Mouse (Mus musculus) heart, postnatal 0 days (tissue): ENCODE measurements around the gene Lama4. TPM values are rescaled to one million over a fixed set of nuclear protein-coding genes. Genes with fewer than 3 reads are reported as not detected.

Experiments used
- ATAC-seq: fragments of 200-750 bp; cut with Nextera tagmentation; 2 replicates; pipeline ENCODE4 v1.8.0; 2017; ENCODE audit warnings: low read depth, moderate number of reproducible peaks, moderate library complexity; ENCODE audit not compliant: insufficient read depth
- DNase-seq: peaks from one replicate; pipeline ENCODE4 v3.0.0-alpha.2; 2016; ENCODE audit warnings: low spot score
- H3K27ac ChIP-seq: fragments of 300-500 bp; sonication (generic); 2 replicates; pipeline ENCODE4 v1.5.1; 2014; ENCODE audit warnings: low read depth, mild to moderate bottlenecking
- H3K27me3 ChIP-seq: fragments of 300-500 bp; sonication (generic); 2 replicates; pipeline ENCODE4 v1.6.1; 2014; ENCODE audit warnings: low read length, mixed read lengths; ENCODE audit not compliant: control insufficient read depth, insufficient read depth
- H3K36me3 ChIP-seq: fragments of 300-500 bp; sonication (generic); replicated peaks from 2 replicates; pipeline ENCODE4 v1.6.1; 2014; ENCODE audit warnings: low read length, mixed read lengths; ENCODE audit not compliant: control insufficient read depth, insufficient read depth
- H3K4me1 ChIP-seq: fragments of 300-500 bp; sonication (generic); 2 replicates; pipeline ENCODE4 v1.6.1; 2014; ENCODE audit warnings: antibody characterized with exemption; ENCODE audit not compliant: control insufficient read depth, insufficient read depth
- H3K4me2 ChIP-seq: fragments of 300-500 bp; sonication (generic); 2 replicates; pipeline ENCODE4 v1.6.1; 2014; ENCODE audit warnings: low read depth, mild to moderate bottlenecking, low read length, moderate library complexity
- H3K4me3 ChIP-seq: fragments of 300-500 bp; sonication (generic); 2 replicates; pipeline ENCODE4 v1.5.1; 2014; ENCODE audit warnings: low read depth, low read length
- H3K9ac ChIP-seq: fragments of 300-500 bp; sonication (generic); replicated peaks from 2 replicates; pipeline ENCODE4 v1.6.1; 2014; ENCODE audit warnings: low read depth, low read length, mixed read lengths
- H3K9me3 ChIP-seq: fragments of 300-500 bp; sonication (generic); replicated peaks from 2 replicates; pipeline ENCODE4 v1.6.1; 2016; ENCODE audit warnings: low read length; ENCODE audit not compliant: control insufficient read depth
- CTCF ChIP-seq: IDR thresholded peaks from 2 replicates; pipeline ENCODE4 v1.5.1; 2016; ENCODE audit warnings: antibody characterized with exemption, control low read depth, low read depth
- EP300 ChIP-seq: IDR thresholded peaks from 2 replicates; pipeline ENCODE4 v1.6.1; 2016; ENCODE audit warnings: antibody characterized with exemption, low read depth
- WGBS: fragments of 180-500 bp; shearing (Covaris S2); extraction: QIAGEN DNeasy Blood & Tissue Kit; methylation state at CpG from one replicate; pipeline ENCODE4 v1.1.7; 2014; 5-methylcytosine and 5-hydroxymethylcytosine counted together
- polyA plus RNA-seq: library from polyadenylated mRNA; unstranded; fragments of >200 nt; fragmentation: Nextera tagmentation; extraction: Ambion mirVana; gene quantifications from 2 replicates; pipeline ENCODE4 v1.2.1, GENCODE M21; 2015
- total RNA-seq: library from RNA; depleted of rRNA; stranded (reverse); fragments of >200 nt; gene quantifications from 2 replicates; pipeline ENCODE4 v1.2.3, GENCODE M21; 2014; ENCODE audit warnings: low replicate concordance

Gene Lama4
- total and polyA plus RNA-seq, 2 experiments from 2014 or later: 72.2 to 120 TPM

- Histone ChIP-seq H3K4me1 (no peaks in the 10 kb centered on the region), H3K4me3 (no peak overlapping the region), H3K36me3 (peaks cover 75% of the 10 kb centered on the region), H3K9ac (no peak overlapping the region), H3K4me2 (no peak overlapping the region), H3K27ac (no peak overlapping the region), H3K27me3 (no peaks in the 10 kb centered on the region), H3K9me3 (no peaks in the 10 kb centered on the region)
- WGBS: 82% methylated on average over 2 of the region's 2 CpGs
- ATAC-seq (no peak), DNase-seq (no peak)
- TF ChIP-seq CTCF (no peak), EP300 (no peak)
Observed at GRCm38 (mm10) chr10:39014836-39015235, 49.5 kb downstream of the Lama4 start.

GRCm38 (mm10) chr10:39017986-39018385, 52.7 kb downstream of the Lama4 start:
- WGBS: 76% methylated on average over 4 of the region's 4 CpGs
- TF ChIP-seq CTCF (no peak), EP300 (no peak)
- H3K4me1 ChIP-seq: no peaks in the 10 kb centered on the region; the same call in 1 of the 2 replicates
- H3K9ac ChIP-seq: no peak overlapping the region
- H3K4me3 ChIP-seq: no peak overlapping the region
- no peak for ATAC-seq
- no peak overlapping the region for H3K4me2 ChIP-seq
- no peaks in the 10 kb centered on the region for H3K9me3 ChIP-seq
- no peak for DNase-seq
- no peak overlapping the region for H3K27ac ChIP-seq
- peaks cover 62% of the 10 kb centered on the region for H3K36me3 ChIP-seq
- no peaks in the 10 kb centered on the region for H3K27me3 ChIP-seq

GRCm38 (mm10) chr10:39018635-39019034, 53.3 kb downstream of the Lama4 start:
- H3K9ac ChIP-seq: no peak overlapping the region
- no peak for TF ChIP-seq EP300
- no peak for TF ChIP-seq CTCF
- no peaks in the 10 kb centered on the region for H3K27me3 ChIP-seq
- H3K4me1 ChIP-seq: no peaks in the 10 kb centered on the region; the same call in 1 of the 2 replicates
- peaks cover 58% of the 10 kb centered on the region for H3K36me3 ChIP-seq
- no peaks in the 10 kb centered on the region for H3K9me3 ChIP-seq
- no peak for ATAC-seq
- no peak overlapping the region for H3K4me3 ChIP-seq
- H3K27ac ChIP-seq: no peak overlapping the region
- DNase-seq: no peak
- no peak overlapping the region for H3K4me2 ChIP-seq
- 96% methylated on average over 1 of the region's 1 CpGs for WGBS

GRCm38 (mm10) chr10:39023618-39024256, 58.4 kb downstream of the Lama4 start:
- WGBS: 70% methylated on average over 5 of the region's 5 CpGs
- TF ChIP-seq CTCF (no peak), EP300 (no peak)

GRCm38 (mm10) chr10:39026529-39026928, 61.2 kb downstream of the Lama4 start:
- no peaks in the 10 kb centered on the region; the same call in 1 of the 2 replicates for H3K4me1 ChIP-seq
- H3K27me3 ChIP-seq: no peaks in the 10 kb centered on the region
- H3K9me3 ChIP-seq: no peaks in the 10 kb centered on the region
- H3K4me2 ChIP-seq: no peak overlapping the region
- ATAC-seq (no peak), DNase-seq (no peak)
- H3K36me3 ChIP-seq: peaks cover 78% of the 10 kb centered on the region
- H3K27ac ChIP-seq: no peak overlapping the region
- H3K4me3 ChIP-seq: no peak overlapping the region
- no peak for TF ChIP-seq EP300
- no peak for TF ChIP-seq CTCF
- 87% methylated on average over 8 of the region's 8 CpGs for WGBS
- no peak overlapping the region for H3K9ac ChIP-seq

More at GRCm38 (mm10) chr10:39023618-39024256, 58.4 kb downstream of the Lama4 start:
- Histone ChIP-seq H3K4me1 (no peaks in the 10 kb centered on the region; the same call in 1 of the 2 replicates), H3K9me3 (no peaks in the 10 kb centered on the region), H3K36me3 (peaks cover 69% of the 10 kb centered on the region), H3K27ac (no peak overlapping the region), H3K4me3 (no peak overlapping the region), H3K9ac (no peak overlapping the region), H3K27me3 (no peaks in the 10 kb centered on the region), H3K4me2 (no peak overlapping the region)
- DNase-seq (no peak), ATAC-seq (no peak)

- no peak overlapping the region for H3K9ac ChIP-seq
- no peaks in the 10 kb centered on the region for H3K9me3 ChIP-seq
- H3K27ac ChIP-seq: no peak overlapping the region
- no peaks in the 10 kb centered on the region; the same call in 1 of the 2 replicates for H3K4me1 ChIP-seq
- no peak overlapping the region for H3K4me2 ChIP-seq
- no peak for TF ChIP-seq CTCF
- no peak for TF ChIP-seq EP300
- peaks cover 80% of the 10 kb centered on the region for H3K36me3 ChIP-seq
- WGBS: 75% methylated on average over 5 of the region's 5 CpGs
- no peak for ATAC-seq
- H3K4me3 ChIP-seq: no peak overlapping the region
- no peaks in the 10 kb centered on the region for H3K27me3 ChIP-seq
- no peak for DNase-seq
Observed at GRCm38 (mm10) chr10:39027058-39027457, 61.7 kb downstream of the Lama4 start.
